Mouse (Mus musculus) MEL (cell line): ENCODE measurements around the gene Lpcat2b. TPM values are rescaled to one million over a fixed set of nuclear protein-coding genes. Genes with fewer than 3 reads are reported as not detected.

ENCODE experiments used
- DNase-seq: peaks from one replicate; pipeline ENCODE4 v3.0.0; 2011; ENCODE audit warnings: low read depth, low spot score
- H3K27ac ChIP-seq: 2 replicates; pipeline ENCODE4 v1.5.1; 2012; ENCODE audit warnings: low read depth, mild to moderate bottlenecking, control low read depth, low read length, moderate library complexity; ENCODE audit not compliant: control insufficient read depth
- H3K27me3 ChIP-seq, 2 experiments: fragments of 150-350 bp in 1 of 2; sonication (generic) in 1 of 2; 2 replicates each; pipeline ENCODE4 v1.6.1; 2012; ENCODE audit warnings: low read length in 2 of 2, mild to moderate bottlenecking in 2 of 2, improper control_type of control experiment in 1 of 2, moderate library complexity in 1 of 2; ENCODE audit not compliant: insufficient read depth in 2 of 2, control insufficient read depth in 1 of 2
- H3K36me3 ChIP-seq, 2 experiments: 2 replicates each; pipeline ENCODE4 v1.6.1; 2012 to 2014; ENCODE audit warnings: low read length in 2 of 2, improper control_type of control experiment in 1 of 2, inconsistent platforms in 1 of 2, mild to moderate bottlenecking in 1 of 2; ENCODE audit not compliant: insufficient read depth in 2 of 2, control insufficient read depth in 1 of 2
- H3K4me1 ChIP-seq, 2 experiments: fragments of 150-350 bp in 1 of 2; sonication (generic) in 1 of 2; 2 replicates each; pipeline ENCODE4 v1.6.1; 2012; ENCODE audit warnings: low read length in 2 of 2, improper control_type of control experiment in 1 of 2, mild to moderate bottlenecking in 1 of 2; ENCODE audit not compliant: insufficient read depth in 2 of 2, control insufficient read depth in 1 of 2
- H3K4me3 ChIP-seq, 2 experiments: fragments of 150-350 bp in 1 of 2; sonication (generic) in 1 of 2; 2 replicates each; pipeline ENCODE4 v1.5.1; 2012; ENCODE audit warnings: low read depth in 2 of 2, low read length in 2 of 2, mild to moderate bottlenecking in 2 of 2, moderate library complexity in 2 of 2, control low read depth in 1 of 2, improper control_type of control experiment in 1 of 2; ENCODE audit not compliant: control insufficient read depth in 1 of 2, insufficient read depth in 1 of 2
- H3K79me2 ChIP-seq: 2 replicates; pipeline ENCODE4 v1.6.1; 2012; ENCODE audit warnings: mild to moderate bottlenecking, low read length, moderate library complexity; ENCODE audit not compliant: control insufficient read depth, poor library complexity, insufficient read depth
- H3K9ac ChIP-seq: 2 replicates; pipeline ENCODE4 v1.6.1; 2012; ENCODE audit warnings: low read depth, mild to moderate bottlenecking, control low read depth, low read length, moderate library complexity; ENCODE audit not compliant: control insufficient read depth, poor library complexity, severe bottlenecking
- H3K9me3 ChIP-seq: fragments of 150-350 bp; sonication (generic); replicated peaks from 2 replicates; pipeline ENCODE4 v1.6.1; 2012; ENCODE audit warnings: mild to moderate bottlenecking, low read length, improper control_type of control experiment, moderate library complexity; ENCODE audit not compliant: insufficient read depth
- CHD1 ChIP-seq: IDR thresholded peaks from 2 replicates; pipeline ENCODE4 v1.6.1; 2012; ENCODE audit warnings: low read depth, mild to moderate bottlenecking, inconsistent platforms, low read length, improper control_type of control experiment
- CHD2 ChIP-seq: IDR thresholded peaks from 2 replicates; pipeline ENCODE4 v1.6.1; 2011; ENCODE audit warnings: low read length, improper control_type of control experiment
- CTCF ChIP-seq, 3 experiments: IDR thresholded peaks in 2 of 3; conservative IDR thresholded peaks in 1 of 3; 2 replicates each; pipeline ENCODE4 v1.5.1; 2011 to 2012; ENCODE audit warnings: low read length in 3 of 3, low read depth in 2 of 3, mild to moderate bottlenecking in 2 of 3, improper control_type of control experiment in 1 of 3, inconsistent platforms in 1 of 3, mixed read lengths in 1 of 3, moderate library complexity in 1 of 3; ENCODE audit not compliant: control insufficient read depth in 1 of 3, insufficient read depth in 1 of 3, poor library complexity in 1 of 3, severe bottlenecking in 1 of 3
- E2F4 ChIP-seq: IDR thresholded peaks from 2 replicates; pipeline ENCODE4 v1.6.1; 2011; ENCODE audit warnings: low read depth, low read length, improper control_type of control experiment, borderline replicate concordance
- ELF1 ChIP-seq: IDR thresholded peaks from 2 replicates; pipeline ENCODE4 v1.6.1; 2014; ENCODE audit warnings: low read depth, mild to moderate bottlenecking, inconsistent platforms, low read length, improper control_type of control experiment, moderate library complexity
- ETS1 ChIP-seq: IDR thresholded peaks from 2 replicates; pipeline ENCODE4 v1.6.1; 2012; ENCODE audit warnings: low read depth, mild to moderate bottlenecking, inconsistent platforms, low read length, improper control_type of control experiment, moderate library complexity
- GABPA ChIP-seq: IDR thresholded peaks from 2 replicates; pipeline ENCODE4 v1.6.1; 2012; ENCODE audit warnings: low read depth, mild to moderate bottlenecking, inconsistent platforms, low read length, improper control_type of control experiment, moderate library complexity
- HCFC1 ChIP-seq: IDR thresholded peaks from 2 replicates; pipeline ENCODE4 v1.6.1; 2012; ENCODE audit warnings: low read depth, mild to moderate bottlenecking, inconsistent platforms, low read length, improper control_type of control experiment, moderate library complexity
- MAX ChIP-seq: IDR thresholded peaks from 2 replicates; pipeline ENCODE4 v1.6.1; 2011; ENCODE audit warnings: low read length, improper control_type of control experiment
- MAZ ChIP-seq: IDR thresholded peaks from 2 replicates; pipeline ENCODE4 v1.6.1; 2012; ENCODE audit warnings: low read depth, mild to moderate bottlenecking, inconsistent platforms, low read length, improper control_type of control experiment
- MXI1 ChIP-seq: IDR thresholded peaks from 2 replicates; pipeline ENCODE4 v1.6.1; 2011; ENCODE audit warnings: mild to moderate bottlenecking, low read depth, low read length, improper control_type of control experiment
- MYC ChIP-seq: IDR thresholded peaks from 2 replicates; pipeline ENCODE4 v1.6.1; 2011; ENCODE audit warnings: low read depth, mild to moderate bottlenecking, low read length, improper control_type of control experiment, moderate library complexity
- POLR2A ChIP-seq, 2 experiments: IDR thresholded peaks; 2 replicates each; pipeline ENCODE4 v1.6.1; 2011 to 2012; ENCODE audit warnings: low read length in 2 of 2, mild to moderate bottlenecking in 2 of 2, control low read depth in 1 of 2, improper control_type of control experiment in 1 of 2, low read depth in 1 of 2, moderate library complexity in 1 of 2; ENCODE audit not compliant: control insufficient read depth in 1 of 2, insufficient read depth in 1 of 2, poor library complexity in 1 of 2
- POLR2AphosphoS2 ChIP-seq: IDR thresholded peaks from 2 replicates; pipeline ENCODE4 v1.6.1; 2011; ENCODE audit warnings: low read length, improper control_type of control experiment
- POLR2AphosphoS5 ChIP-seq: IDR thresholded peaks from 2 replicates; pipeline ENCODE4 v1.6.1; 2012; ENCODE audit warnings: low read depth, borderline replicate concordance, mild to moderate bottlenecking, inconsistent platforms, low read length, moderate library complexity, mixed read lengths
- UBTF ChIP-seq: IDR thresholded peaks from 2 replicates; pipeline ENCODE4 v1.6.1; 2012; ENCODE audit warnings: low read depth, mild to moderate bottlenecking, inconsistent platforms, low read length, improper control_type of control experiment, moderate library complexity, borderline replicate concordance; ENCODE audit not compliant: insufficient read depth
- USF2 ChIP-seq, 2 experiments: IDR thresholded peaks; 2 replicates each; pipeline ENCODE4 v1.6.1; 2011 to 2012; ENCODE audit warnings: improper control_type of control experiment in 2 of 2, low read length in 2 of 2, borderline replicate concordance in 1 of 2, inconsistent platforms in 1 of 2, low read depth in 1 of 2, mild to moderate bottlenecking in 1 of 2; ENCODE audit not compliant: insufficient read depth in 1 of 2
- ZKSCAN1 ChIP-seq: IDR thresholded peaks from 2 replicates; pipeline ENCODE4 v1.6.1; 2012; ENCODE audit warnings: low read depth, mild to moderate bottlenecking, inconsistent platforms, low read length, improper control_type of control experiment, moderate library complexity
- ZMIZ1 ChIP-seq: IDR thresholded peaks from 2 replicates; pipeline ENCODE4 v1.6.1; 2012; ENCODE audit warnings: low read depth, mild to moderate bottlenecking, inconsistent platforms, low read length, improper control_type of control experiment, moderate library complexity
- ZNF384 ChIP-seq: IDR thresholded peaks from 2 replicates; pipeline ENCODE4 v1.6.1; 2012; ENCODE audit warnings: low read depth, mild to moderate bottlenecking, inconsistent platforms, low read length, improper control_type of control experiment
- polyA plus RNA-seq, 2 experiments: library from polyadenylated mRNA; stranded (reverse) in 1 of 2; unstranded in 1 of 2; fragments of >175 nt in 1 of 2; fragments of >200 nt in 1 of 2; gene quantifications; 2 replicates each; pipeline versions ENCODE4 v1.2.1 to v1.2.4; 2012; ENCODE audit warnings: low replicate concordance in 2 of 2, low read depth in 1 of 2; ENCODE audit not compliant: insufficient read length in 2 of 2, insufficient read depth in 1 of 2, missing spikeins in 1 of 2
- total RNA-seq: library from RNA; depleted of rRNA; stranded (reverse); fragments of 300-350 nt; gene quantifications from 2 replicates; pipeline ENCODE4 v1.2.3, GENCODE M21; 2012

Lpcat2b gene
- total and polyA plus RNA-seq, 3 experiments, result not detected

DNA sequence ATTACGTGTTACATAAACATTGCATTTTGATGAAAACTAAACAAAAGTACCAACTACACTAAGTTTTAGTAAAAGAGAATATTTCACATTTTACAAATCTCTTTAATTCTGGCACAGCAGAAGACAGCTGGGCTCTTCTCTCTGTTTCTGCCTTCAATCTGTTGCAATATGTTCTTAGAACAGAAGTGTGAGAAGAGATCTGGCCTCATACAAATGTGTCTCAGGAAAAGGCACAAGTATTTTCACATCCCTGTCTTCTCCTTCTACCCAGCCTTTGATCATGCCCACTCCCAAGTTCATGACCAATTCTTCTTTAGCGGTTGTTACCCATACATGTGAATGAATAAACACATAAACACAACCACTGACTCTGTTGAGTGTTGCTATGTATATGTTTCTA, 16.3 kb upstream of the Lpcat2b start:
- no peaks in the 10 kb centered on the region for H3K4me1 ChIP-seq
- H3K4me3 ChIP-seq, result no peak overlapping the region
- no peaks in the 10 kb centered on the region for H3K79me2 ChIP-seq
- no peak for DNase-seq
- H3K36me3 ChIP-seq, result no peaks in the 10 kb centered on the region
- TF ChIP-seq ELF1 (no peak), CHD2 (no peak), HCFC1 (no peak), POLR2AphosphoS5 (no peak), ETS1 (no peak), USF2 (IDR thresholded peaks at IDR 0.05; ENCODE audit: borderline replicate concordance in 1 of 2, insufficient read depth in 1 of 2, low read depth in 1 of 2, low read length in 2 of 2) (no peak), GABPA (no peak), MAZ (no peak), ZNF384 (no peak), ZKSCAN1 (no peak), CHD1 (no peak), MYC (no peak), POLR2A (IDR thresholded peaks at IDR 0.05; ENCODE audit: control insufficient read depth in 1 of 2, insufficient read depth in 1 of 2, low read depth in 1 of 2, low read length in 2 of 2, poor library complexity in 1 of 2) (no peak), MXI1 (no peak), ZMIZ1 (no peak)
- TF ChIP-seq, all 39 proteins: peak for 0
- H3K9me3 ChIP-seq, result no peaks in the 10 kb centered on the region
- no peak overlapping the region for H3K9ac ChIP-seq
- no peak overlapping the region for H3K27ac ChIP-seq
- H3K27me3 ChIP-seq, result no peaks in the 10 kb centered on the region

DNA sequence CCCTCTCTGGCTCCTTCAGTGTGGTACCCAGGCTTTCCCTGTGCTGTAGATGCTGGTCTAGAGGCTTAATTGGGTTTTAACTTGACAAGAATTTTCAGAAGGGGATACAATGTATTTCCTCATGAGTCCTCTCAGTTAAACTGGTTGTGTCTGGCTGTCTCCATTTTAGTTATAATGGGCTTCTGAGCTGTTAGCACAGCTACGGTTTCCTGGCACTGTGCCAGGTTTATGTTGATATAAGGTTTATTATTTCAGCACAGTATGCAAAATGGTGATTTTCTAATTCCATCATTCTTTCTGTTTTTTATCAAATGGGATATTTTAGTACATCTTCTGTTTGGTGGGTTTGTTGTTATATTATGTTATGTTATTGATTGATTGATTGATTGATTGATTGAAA, 9.7 kb upstream of the Lpcat2b start:
- H3K4me3 ChIP-seq, result no peak overlapping the region
- no peak overlapping the region for H3K27ac ChIP-seq
- H3K9me3 ChIP-seq, result no peaks in the 10 kb centered on the region
- peak; percentile 37 for DNase-seq
- no peaks in the 10 kb centered on the region for H3K79me2 ChIP-seq
- no peak overlapping the region for H3K9ac ChIP-seq
- no peaks in the 10 kb centered on the region for H3K4me1 ChIP-seq
- H3K27me3 ChIP-seq, result no peaks in the 10 kb centered on the region
- TF ChIP-seq GABPA (no peak), ZKSCAN1 (no peak), CTCF (IDR thresholded peaks at IDR 0.05 in 2 of 3, conservative IDR thresholded peaks at IDR 0.05 in 1 of 3; ENCODE audit: control insufficient read depth in 1 of 3, insufficient read depth in 1 of 3, low read depth in 2 of 3, low read length in 3 of 3, poor library complexity in 1 of 3, severe bottlenecking in 1 of 3) (no peak), POLR2AphosphoS5 (no peak), ETS1 (no peak), CHD2 (no peak), POLR2A (IDR thresholded peaks at IDR 0.05; ENCODE audit: control insufficient read depth in 1 of 2, insufficient read depth in 1 of 2, low read depth in 1 of 2, low read length in 2 of 2, poor library complexity in 1 of 2) (no peak), MAX (no peak), MXI1 (no peak), POLR2AphosphoS2 (no peak), UBTF (no peak), E2F4 (no peak)
- H3K36me3 ChIP-seq, result no peaks in the 10 kb centered on the region
